Mouse (Mus musculus) hindbrain, embryonic 11.5 days (tissue): Measurements from ENCODE around the gene Gpi1. TPM values are rescaled to one million over a fixed set of nuclear protein-coding genes. Genes with fewer than 3 reads are reported as not detected.

Experiments used
- ATAC-seq: fragments of 200-750 bp; cut with Nextera tagmentation; 2 replicates; pipeline ENCODE4 v1.8.0; 2017; ENCODE audit warnings: mild to moderate bottlenecking, moderate TSS enrichment, moderate library complexity; ENCODE audit not compliant: low FRiP score
- DNase-seq: peaks from one replicate; pipeline ENCODE4 v3.0.0-alpha.2; 2015; ENCODE audit warnings: low spot score
- H3K27ac ChIP-seq: fragments of 300-500 bp; sonication (generic); 2 replicates; pipeline ENCODE4 v1.5.1; 2014; ENCODE audit warnings: mild to moderate bottlenecking, low read depth, low read length
- H3K27me3 ChIP-seq: fragments of 300-500 bp; sonication (generic); 2 replicates; pipeline ENCODE4 v1.6.1; 2014; ENCODE audit warnings: mild to moderate bottlenecking, low read length, moderate library complexity, mixed read lengths; ENCODE audit not compliant: control insufficient read depth, insufficient read depth
- H3K36me3 ChIP-seq: fragments of 300-500 bp; sonication (generic); 2 replicates; pipeline ENCODE4 v1.6.1; 2014; ENCODE audit warnings: mild to moderate bottlenecking, low read length, moderate library complexity, mixed read lengths; ENCODE audit not compliant: control insufficient read depth, insufficient read depth
- H3K4me1 ChIP-seq: fragments of 300-500 bp; sonication (generic); replicated peaks from 2 replicates; pipeline ENCODE4 v1.6.1; 2014; ENCODE audit warnings: low read length, mixed read lengths; ENCODE audit not compliant: control insufficient read depth, insufficient read depth
- H3K4me2 ChIP-seq: fragments of 300-500 bp; sonication (generic); replicated peaks from 2 replicates; pipeline ENCODE4 v1.6.1; 2014; ENCODE audit warnings: mild to moderate bottlenecking, low read depth, low read length
- H3K4me3 ChIP-seq: fragments of 300-500 bp; sonication (generic); 2 replicates; pipeline ENCODE4 v1.5.1; 2014; ENCODE audit warnings: low read depth, low read length
- H3K9ac ChIP-seq: fragments of 300-500 bp; sonication (generic); 2 replicates; pipeline ENCODE4 v1.6.1; 2014; ENCODE audit warnings: low read depth, low read length
- H3K9me3 ChIP-seq: fragments of 300-500 bp; sonication (generic); 2 replicates; pipeline ENCODE4 v1.6.1; 2016; ENCODE audit warnings: low read length; ENCODE audit not compliant: control insufficient read depth
- WGBS: fragments of 180-500 bp; shearing (Covaris S2); extraction: QIAGEN DNeasy Blood & Tissue Kit; methylation state at CpG from one replicate; pipeline ENCODE4 v1.1.7; 2014; 5-methylcytosine and 5-hydroxymethylcytosine counted together
- polyA plus RNA-seq: library from polyadenylated mRNA; unstranded; fragments of >200 nt; fragmentation: Nextera tagmentation; extraction: Ambion mirVana; gene quantifications from 2 replicates; pipeline ENCODE4 v1.2.1, GENCODE M21; 2014

The Gpi1 gene
- polyA plus RNA-seq, 1 experiment from 2014 or later: 267 TPM

GRCm38 (mm10) chr7:34226086-34226485 is 4.0 kb downstream of the Gpi1 start:
- Histone ChIP-seq H3K4me1 (0 out of 2 replicates have a peak, but pooled peaks cover 2% of the 10 kb centered on the region), H3K9ac (no peak overlapping the region), H3K27me3 (no peaks in the 10 kb centered on the region), H3K9me3 (no peaks in the 10 kb centered on the region), H3K4me3 (no peak overlapping the region), H3K36me3 (peaks cover 11% of the 10 kb centered on the region; the same call in 1 of the 2 replicates), H3K4me2 (no peak overlapping the region), H3K27ac (no peak overlapping the region)
- ATAC-seq (no peak), DNase-seq (no peak)
- WGBS: 91% methylated on average over 8 of the region's 8 CpGs

GRCm38 (mm10) chr7:34224308-34224707 is 5.8 kb downstream of the Gpi1 start:
- Histone ChIP-seq H3K36me3 (peaks cover 14% of the 10 kb centered on the region), H3K27me3 (no peaks in the 10 kb centered on the region), H3K4me3 (no peak overlapping the region), H3K9me3 (no peaks in the 10 kb centered on the region), H3K9ac (no peak overlapping the region), H3K4me2 (no peak overlapping the region), H3K4me1 (0 out of 2 replicates have a peak, but pooled peaks cover 2% of the 10 kb centered on the region), H3K27ac (no peak overlapping the region)
- ATAC-seq: no peak
- DNase-seq: no peak
- WGBS: 91% methylated on average over 6 of the region's 6 CpGs

GRCm38 (mm10) chr7:34222340-34222739 is 7.8 kb downstream of the Gpi1 start:
- no peak overlapping the region for H3K9ac ChIP-seq
- H3K27ac ChIP-seq: no peak overlapping the region
- H3K4me2 ChIP-seq: no peak overlapping the region
- no peak for ATAC-seq
- no peaks in the 10 kb centered on the region for H3K9me3 ChIP-seq
- DNase-seq: no peak
- no peaks in the 10 kb centered on the region for H3K4me1 ChIP-seq
- peaks cover 18% of the 10 kb centered on the region for H3K36me3 ChIP-seq
- H3K27me3 ChIP-seq: no peaks in the 10 kb centered on the region
- no peak overlapping the region for H3K4me3 ChIP-seq
- 91% methylated on average over 10 of the region's 10 CpGs for WGBS

GRCm38 (mm10) chr7:34221594-34222250 is 8.4 kb downstream of the Gpi1 start:
- DNase-seq (no peak), ATAC-seq (no peak)
- Histone ChIP-seq H3K27ac (no peak overlapping the region), H3K4me1 (no peaks in the 10 kb centered on the region), H3K9ac (no peak overlapping the region), H3K4me3 (no peak overlapping the region), H3K27me3 (no peaks in the 10 kb centered on the region), H3K9me3 (no peaks in the 10 kb centered on the region), H3K36me3 (peaks cover 16% of the 10 kb centered on the region), H3K4me2 (no peak overlapping the region)
- 91% methylated on average over 9 of the region's 9 CpGs for WGBS

- H3K36me3 ChIP-seq: peaks cover 12% of the 10 kb centered on the region
- no peak overlapping the region for H3K9ac ChIP-seq
- no peak overlapping the region for H3K4me3 ChIP-seq
- H3K9me3 ChIP-seq: no peaks in the 10 kb centered on the region
- no peaks in the 10 kb centered on the region for H3K27me3 ChIP-seq
- no peak for ATAC-seq
- DNase-seq: no peak
- WGBS: 79% methylated on average over 1 of the region's 1 CpGs
- no peaks in the 10 kb centered on the region for H3K4me1 ChIP-seq
- no peak overlapping the region for H3K27ac ChIP-seq
- no peak overlapping the region for H3K4me2 ChIP-seq
Measured at GRCm38 (mm10) chr7:34218496-34218895, 11.6 kb downstream of the Gpi1 start.

GRCm38 (mm10) chr7:34216474-34216873 is 13.7 kb downstream of the Gpi1 start:
- no peak overlapping the region for H3K27ac ChIP-seq
- no peak for ATAC-seq
- no peak overlapping the region for H3K9ac ChIP-seq
- no peaks in the 10 kb centered on the region for H3K4me1 ChIP-seq
- H3K4me2 ChIP-seq: no peak overlapping the region
- DNase-seq: no peak
- H3K9me3 ChIP-seq: no peaks in the 10 kb centered on the region
- H3K36me3 ChIP-seq: peaks cover 12% of the 10 kb centered on the region
- 93% methylated on average over 10 of the region's 10 CpGs for WGBS
- H3K4me3 ChIP-seq: no peak overlapping the region
- no peaks in the 10 kb centered on the region for H3K27me3 ChIP-seq

- Histone ChIP-seq H3K27ac (no peak overlapping the region), H3K4me1 (no peaks in the 10 kb centered on the region), H3K27me3 (no peaks in the 10 kb centered on the region), H3K4me2 (no peak overlapping the region), H3K9ac (no peak overlapping the region), H3K9me3 (no peaks in the 10 kb centered on the region), H3K4me3 (no peak overlapping the region), H3K36me3 (peaks cover 9% of the 10 kb centered on the region)
- DNase-seq (no peak), ATAC-seq (no peak)
- 86% methylated on average over 9 of the region's 9 CpGs for WGBS
Measured at GRCm38 (mm10) chr7:34215481-34215880, 14.7 kb downstream of the Gpi1 start.

GRCm38 (mm10) chr7:34214644-34215043 is 15.5 kb downstream of the Gpi1 start:
- Histone ChIP-seq H3K27me3 (no peaks in the 10 kb centered on the region), H3K4me2 (no peak overlapping the region), H3K36me3 (peaks cover 9% of the 10 kb centered on the region), H3K9me3 (no peaks in the 10 kb centered on the region), H3K27ac (no peak overlapping the region), H3K4me1 (no peaks in the 10 kb centered on the region), H3K4me3 (no peak overlapping the region), H3K9ac (no peak overlapping the region)
- ATAC-seq (no peak), DNase-seq (no peak)
- WGBS: 94% methylated on average over 8 of the region's 8 CpGs

GRCm38 (mm10) chr7:34213281-34213680 is 16.9 kb downstream of the Gpi1 start:
- H3K36me3 ChIP-seq: peaks cover 14% of the 10 kb centered on the region
- no peak for DNase-seq
- WGBS: 91% methylated on average over 7 of the region's 7 CpGs

More at GRCm38 (mm10) chr7:34213281-34213680, 16.9 kb downstream of the Gpi1 start:
- H3K4me3 ChIP-seq: no peak overlapping the region
- H3K9ac ChIP-seq: no peak overlapping the region
- no peaks in the 10 kb centered on the region for H3K4me1 ChIP-seq
- no peaks in the 10 kb centered on the region for H3K27me3 ChIP-seq
- H3K4me2 ChIP-seq: no peak overlapping the region
- H3K27ac ChIP-seq: no peak overlapping the region
- no peak for ATAC-seq
- no peaks in the 10 kb centered on the region for H3K9me3 ChIP-seq
